Mouse (Mus musculus) mouse embryonic stem cell (cell line): ENCODE results near the gene Nsd1.

Experiments used
- in situ Hi-C, 2 experiments: fragments of 300-500 bp; cut with MboI; formaldehyde crosslinking; loops; 1 replicate in 1 of 2; 3 replicates in 1 of 2; pipeline ENCODE4 v1.14.3; 2019 to 2020; ENCODE audit warnings: low sequenced_read_pairs in 2 of 2, low pct_unique_long_range_greater_than_20kb in 1 of 2, mixed read lengths in 1 of 2; ENCODE audit not compliant: unreplicated experiment in 1 of 2

The Nsd1 gene

GRCm38 (mm10) chr13:55342469-55342868 is 132.9 kb downstream of the Nsd1 start:
- in situ Hi-C loops = no loop called here

GRCm38 (mm10) chr13:55344286-55344685 is 134.7 kb downstream of the Nsd1 start:
- in situ Hi-C loops = no loop called here

DNA sequence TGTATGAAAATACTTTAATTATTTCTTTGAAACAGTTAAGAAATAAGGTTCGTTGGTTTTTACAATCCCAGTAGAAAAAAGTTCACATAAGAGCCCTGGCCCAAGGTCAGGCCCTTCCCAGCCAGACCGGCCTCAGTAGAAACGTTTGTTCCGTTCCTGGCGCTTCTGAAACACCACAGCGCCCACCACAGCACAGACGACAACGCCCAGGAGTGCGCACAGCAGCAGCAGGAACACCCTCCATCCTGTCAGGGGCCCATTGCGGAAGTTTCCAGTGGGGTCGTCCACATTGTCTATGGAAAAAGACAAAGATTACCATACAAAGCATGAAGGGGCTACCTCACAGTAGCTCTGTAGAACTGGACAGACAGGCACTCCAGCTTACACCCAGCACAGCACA is 137.2 kb downstream of the Nsd1 start:
- in situ Hi-C loops = no loop called here

GRCm38 (mm10) chr13:55361145-55361544 is 151.6 kb downstream of the Nsd1 start:
- in situ Hi-C loops = no loop called here

DNA sequence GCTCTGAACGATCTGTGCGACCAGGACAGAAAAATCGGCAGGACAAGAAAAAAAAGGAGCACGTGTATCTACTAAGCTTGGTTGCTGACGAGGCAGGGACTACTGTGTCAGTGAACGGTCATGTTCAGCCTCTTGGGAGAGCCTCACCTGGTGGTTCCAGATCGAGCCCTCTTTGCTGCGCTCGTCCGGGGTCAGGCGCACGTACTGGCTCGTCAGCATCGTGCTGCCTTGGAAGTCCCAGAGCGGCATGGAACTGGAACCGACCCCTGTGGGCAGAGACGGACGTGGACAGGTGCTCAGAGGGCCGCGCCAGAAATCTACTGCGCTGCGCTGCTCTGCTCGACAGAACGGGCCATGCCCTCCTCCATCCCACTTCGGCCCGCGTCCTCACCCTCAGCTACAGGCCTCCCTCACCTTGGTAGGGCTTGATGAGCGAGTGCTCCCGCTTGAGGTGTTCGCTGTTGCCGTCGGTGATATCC is 152.4 kb downstream of the Nsd1 start:
- in situ Hi-C loops = no loop called here

- in situ Hi-C loops = no loop called here
Measured at GRCm38 (mm10) chr13:55362453-55363060, 153.0 kb downstream of the Nsd1 start, which contains the start of gene Lman2. TSS of gene Lman2 (minus strand) at chr13:55362783.
